Mouse (Mus musculus): ENCODE measurements around the gene Atg7.

DNA sequence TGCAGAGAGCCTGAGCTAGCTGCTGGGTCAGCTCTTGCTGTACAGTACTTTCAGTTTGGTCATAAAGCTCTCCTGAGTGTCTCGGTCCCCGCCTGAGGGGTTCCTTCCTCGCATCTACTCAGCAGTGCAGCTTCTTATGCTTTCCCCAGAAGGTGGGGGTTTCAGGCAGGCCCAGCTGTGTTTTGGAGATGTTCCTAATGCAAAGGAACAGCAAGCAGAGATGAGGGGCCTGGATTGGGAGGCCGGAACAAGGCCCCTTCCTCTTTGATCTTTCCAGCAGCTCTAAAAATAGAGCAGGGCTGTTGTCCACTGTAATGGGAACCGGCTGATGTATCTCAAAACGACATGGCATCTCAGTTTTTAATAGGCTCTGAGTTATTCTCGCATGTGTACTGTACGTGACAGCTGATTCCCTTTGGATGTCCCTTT, 82.3 kb downstream of the Atg7 start:
- TF ChIP-seq CTCF (IDR thresholded peaks at IDR 0.05; ENCODE audit: low read depth) = no peak
- no peak for TF ChIP-seq EP300 (optimal IDR thresholded peaks at IDR 0.05)

Data from stomach, postnatal 0 days (tissue).